Mouse (Mus musculus): ENCODE results near the gene Eng.

- no peak for TF ChIP-seq CTCF (IDR thresholded peaks at IDR 0.05; ENCODE audit: control insufficient read depth, insufficient read depth, insufficient replicate concordance, low read depth, low read length)
- no peak for TF ChIP-seq POLR2A (IDR thresholded peaks at IDR 0.05; ENCODE audit: control insufficient read depth, low read depth, low read length)
These were observed 53.3 kb downstream of the Eng start for GRCm38 (mm10) chr2:32699680-32700079.
